Mouse (Mus musculus): ENCODE measurements around the gene Lcn5. TPM values are rescaled to one million over a fixed set of nuclear protein-coding genes. Genes with fewer than 3 reads are reported as not detected.

Gene Lcn5
- polyA plus RNA-seq, 1 experiment from 2014 or later = not detected

GRCm38 (mm10) chr2:25639890-25640289 lies 17.9 kb upstream of the Lcn5 start:
- no peak overlapping the region for H3K4me3 ChIP-seq
- H3K4me1 ChIP-seq = no peaks in the 10 kb centered on the region
- no peak for ATAC-seq (replicated peaks)
- no peaks in the 10 kb centered on the region for H3K27me3 ChIP-seq (replicated peaks)
- H3K27ac ChIP-seq = no peak overlapping the region
- no peak overlapping the region for H3K9ac ChIP-seq
- H3K9me3 ChIP-seq = no peaks in the 10 kb centered on the region
- WGBS = 19% methylated on average over 6 of the region's 6 CpGs
- no peak overlapping the region for H3K4me2 ChIP-seq
- H3K36me3 ChIP-seq (replicated peaks) = no peaks in the 10 kb centered on the region

GRCm38 (mm10) chr2:25652902-25653301 lies 4.8 kb upstream of the Lcn5 start, which contains the start of gene Lcn8:
TSS of gene Lcn8 (plus strand) at chr2:25653120.
- no peak within 1 kb of the TSS for H3K4me3 ChIP-seq
- no peak within 1 kb of the TSS for H3K9ac ChIP-seq
- no peaks in the 10 kb centered on the region for H3K27me3 ChIP-seq (replicated peaks)
- no peaks in the 10 kb centered on the region for H3K4me1 ChIP-seq
- H3K4me2 ChIP-seq = no peak within 1 kb of the TSS
- H3K36me3 ChIP-seq (replicated peaks) = no peaks in the 10 kb centered on the region
- no peak for ATAC-seq (replicated peaks)
- 88% methylated on average over 2 of the region's 2 CpGs for WGBS
- no peak within 1 kb of the TSS for H3K27ac ChIP-seq
- no peaks in the 10 kb centered on the region for H3K9me3 ChIP-seq

- no peak for ATAC-seq (replicated peaks)
- Histone ChIP-seq H3K27me3 (replicated peaks) (no peaks in the 10 kb centered on the region), H3K4me1 (no peaks in the 10 kb centered on the region), H3K27ac (no peak overlapping the region), H3K9ac (no peak overlapping the region), H3K4me2 (no peak overlapping the region), H3K9me3 (no peaks in the 10 kb centered on the region), H3K4me3 (no peak overlapping the region), H3K36me3 (replicated peaks) (no peaks in the 10 kb centered on the region)
- 74% methylated on average over 1 of the region's 1 CpGs for WGBS
Measured at GRCm38 (mm10) chr2:25654502-25654901, 3.2 kb upstream of the Lcn5 start.

- H3K4me1 ChIP-seq = no peaks in the 10 kb centered on the region
- no peaks in the 10 kb centered on the region for H3K9me3 ChIP-seq
- no peak overlapping the region for H3K27ac ChIP-seq
- 85% methylated on average over 4 of the region's 4 CpGs for WGBS
- no peaks in the 10 kb centered on the region for H3K36me3 ChIP-seq (replicated peaks)
- H3K4me3 ChIP-seq = no peak overlapping the region
- no peak overlapping the region for H3K9ac ChIP-seq
- no peak overlapping the region for H3K4me2 ChIP-seq
- H3K27me3 ChIP-seq (replicated peaks) = no peaks in the 10 kb centered on the region
- no peak for ATAC-seq (replicated peaks)
Measured at GRCm38 (mm10) chr2:25656691-25657090, 1.1 kb upstream of the Lcn5 start.

GRCm38 (mm10) chr2:25657246-25657645 lies 506 bp upstream of the Lcn5 start:
- no peaks in the 10 kb centered on the region for H3K4me1 ChIP-seq

GRCm38 (mm10) chr2:25660279-25660678 lies 2.5 kb downstream of the Lcn5 start:
- Histone ChIP-seq H3K4me2 (no peak overlapping the region), H3K9ac (no peak overlapping the region), H3K36me3 (replicated peaks) (no peaks in the 10 kb centered on the region), H3K9me3 (no peaks in the 10 kb centered on the region), H3K4me3 (no peak overlapping the region), H3K27ac (no peak overlapping the region), H3K4me1 (no peaks in the 10 kb centered on the region), H3K27me3 (replicated peaks) (no peaks in the 10 kb centered on the region)
- WGBS = 92% methylated on average over 8 of the region's 8 CpGs
- no peak for ATAC-seq (replicated peaks)

More at GRCm38 (mm10) chr2:25657246-25657645, 506 bp upstream of the Lcn5 start:
- no peak for ATAC-seq (replicated peaks)
- no peak overlapping the region for H3K9ac ChIP-seq
- no peak overlapping the region for H3K4me3 ChIP-seq
- H3K36me3 ChIP-seq (replicated peaks) = no peaks in the 10 kb centered on the region
- H3K9me3 ChIP-seq = no peaks in the 10 kb centered on the region
- 81% methylated on average over 4 of the region's 4 CpGs for WGBS
- no peak overlapping the region for H3K27ac ChIP-seq
- no peaks in the 10 kb centered on the region for H3K27me3 ChIP-seq (replicated peaks)
- H3K4me2 ChIP-seq = no peak overlapping the region

GRCm38 (mm10) chr2:25661245-25661970 lies 3.7 kb downstream of the Lcn5 start:
- no peak for ATAC-seq (replicated peaks)

GRCm38 (mm10) chr2:25663511-25663910 lies 5.8 kb downstream of the Lcn5 start:
- H3K4me1 ChIP-seq = no peaks in the 10 kb centered on the region
- no peaks in the 10 kb centered on the region for H3K36me3 ChIP-seq (replicated peaks)
- no peak overlapping the region for H3K27ac ChIP-seq
- H3K4me3 ChIP-seq = no peak overlapping the region
- no peak for ATAC-seq (replicated peaks)
- no peak overlapping the region for H3K4me2 ChIP-seq
- no peaks in the 10 kb centered on the region for H3K9me3 ChIP-seq
- WGBS = 60% methylated on average over 1 of the region's 1 CpGs
- H3K9ac ChIP-seq = no peak overlapping the region
- no peaks in the 10 kb centered on the region for H3K27me3 ChIP-seq (replicated peaks)

More at GRCm38 (mm10) chr2:25661245-25661970, 3.7 kb downstream of the Lcn5 start:
- H3K4me1 ChIP-seq = no peaks in the 10 kb centered on the region
- no peak overlapping the region for H3K4me2 ChIP-seq
- H3K9me3 ChIP-seq = no peaks in the 10 kb centered on the region
- no peak overlapping the region for H3K4me3 ChIP-seq
- no peaks in the 10 kb centered on the region for H3K27me3 ChIP-seq (replicated peaks)
- H3K27ac ChIP-seq = no peak overlapping the region
- whole genome bisulfite sequencing = 91% methylated on average over 6 of the region's 6 CpGs
- no peak overlapping the region for H3K9ac ChIP-seq
- H3K36me3 ChIP-seq (replicated peaks) = no peaks in the 10 kb centered on the region

- Histone ChIP-seq H3K4me1 (no peaks in the 10 kb centered on the region), H3K27ac (no peak overlapping the region), H3K36me3 (replicated peaks) (no peaks in the 10 kb centered on the region), H3K4me2 (no peak overlapping the region), H3K9me3 (no peaks in the 10 kb centered on the region), H3K27me3 (replicated peaks) (no peaks in the 10 kb centered on the region), H3K4me3 (no peak overlapping the region), H3K9ac (no peak overlapping the region)
- no peak for ATAC-seq (replicated peaks)
- WGBS = 84% methylated on average over 5 of the region's 5 CpGs
Measured at GRCm38 (mm10) chr2:25664125-25664524, 6.4 kb downstream of the Lcn5 start.

- WGBS = 70% methylated on average over 1 of the region's 1 CpGs
- H3K36me3 ChIP-seq (replicated peaks) = no peaks in the 10 kb centered on the region
- no peak overlapping the region for H3K4me3 ChIP-seq
- H3K27ac ChIP-seq = no peak overlapping the region
- no peak overlapping the region for H3K9ac ChIP-seq
- no peak overlapping the region for H3K4me2 ChIP-seq
- no peak for ATAC-seq (replicated peaks)
- no peaks in the 10 kb centered on the region for H3K27me3 ChIP-seq (replicated peaks)
- no peaks in the 10 kb centered on the region for H3K9me3 ChIP-seq
- no peaks in the 10 kb centered on the region for H3K4me1 ChIP-seq
Measured at GRCm38 (mm10) chr2:25666516-25666915, 8.8 kb downstream of the Lcn5 start.

GRCm38 (mm10) chr2:25676486-25676885 lies 18.7 kb downstream of the Lcn5 start, which contains the start of gene Lcn6:
TSS of gene Lcn6 (plus strand) at chr2:25676786.
- H3K9ac ChIP-seq = no peak within 1 kb of the TSS
- H3K36me3 ChIP-seq (replicated peaks) = no peaks in the 10 kb centered on the region
- H3K4me1 ChIP-seq = no peaks in the 10 kb centered on the region
- H3K9me3 ChIP-seq = no peaks in the 10 kb centered on the region
- 94% methylated on average over 3 of the region's 3 CpGs for WGBS
- H3K4me2 ChIP-seq = no peak within 1 kb of the TSS
- ATAC-seq (replicated peaks) = no peak
- H3K27ac ChIP-seq = no peak within 1 kb of the TSS
- no peaks in the 10 kb centered on the region for H3K27me3 ChIP-seq (replicated peaks)
- H3K4me3 ChIP-seq = no peak within 1 kb of the TSS

GRCm38 (mm10) chr2:25679559-25679958 lies 21.8 kb downstream of the Lcn5 start:
- no peaks in the 10 kb centered on the region for H3K36me3 ChIP-seq (replicated peaks)
- H3K4me1 ChIP-seq = no peaks in the 10 kb centered on the region
- ATAC-seq (replicated peaks) = no peak
- H3K9ac ChIP-seq = no peak overlapping the region
- no peak overlapping the region for H3K4me2 ChIP-seq
- no peak overlapping the region for H3K4me3 ChIP-seq
- H3K27me3 ChIP-seq (replicated peaks) = no peaks in the 10 kb centered on the region
- WGBS = 87% methylated on average over 6 of the region's 6 CpGs
- H3K27ac ChIP-seq = no peak overlapping the region
- H3K9me3 ChIP-seq = no peaks in the 10 kb centered on the region

- no peak for ATAC-seq (replicated peaks)
- Histone ChIP-seq H3K36me3 (replicated peaks) (no peaks in the 10 kb centered on the region), H3K4me1 (no peaks in the 10 kb centered on the region), H3K27me3 (replicated peaks) (no peaks in the 10 kb centered on the region), H3K9me3 (no peaks in the 10 kb centered on the region), H3K4me2 (no peak within 1 kb of the TSS), H3K9ac (no peak within 1 kb of the TSS), H3K4me3 (no peak within 1 kb of the TSS), H3K27ac (no peak within 1 kb of the TSS)
- 64% methylated on average over 2 of the region's 2 CpGs for WGBS
Measured at GRCm38 (mm10) chr2:25682426-25682825, 24.7 kb downstream of the Lcn5 start, which contains the start of gene Lcn10. TSS of gene Lcn10 (plus strand) at chr2:25682726.

Measured in midbrain, embryonic 15.5 days (tissue).